Mouse (Mus musculus) forebrain, embryonic 11.5 days (tissue): ENCODE data around the gene Tmem254a. TPM values are rescaled to one million over a fixed set of nuclear protein-coding genes. Genes with fewer than 3 reads are reported as not detected.
"Not testable (repeated sequence)": the region's sequence is repeated elsewhere in the genome, so short reads cannot be mapped to it uniquely, and the experiment has no call there.

Experiments
- ATAC-seq: fragments of 200-750 bp; cut with Nextera tagmentation; replicated peaks from 2 replicates; pipeline ENCODE4 v1.8.0; 2017; ENCODE audit warnings: moderate TSS enrichment; ENCODE audit not compliant: low FRiP score
- DNase-seq: peaks from one replicate; pipeline ENCODE4 v3.0.0-alpha.2; 2017; ENCODE audit warnings: low spot score
- H3K27ac ChIP-seq: fragments of 300-500 bp; sonication (generic); 2 replicates; pipeline ENCODE4 v1.5.1; 2014; ENCODE audit warnings: low read depth, low read length
- H3K27me3 ChIP-seq: fragments of 300-500 bp; sonication (generic); 2 replicates; pipeline ENCODE4 v1.6.1; 2014; ENCODE audit warnings: mild to moderate bottlenecking, low read length, mixed read lengths; ENCODE audit not compliant: control insufficient read depth, insufficient read depth
- H3K36me3 ChIP-seq: fragments of 300-500 bp; sonication (generic); 2 replicates; pipeline ENCODE4 v1.6.1; 2014; ENCODE audit warnings: mild to moderate bottlenecking, low read length, moderate library complexity, mixed read lengths; ENCODE audit not compliant: control insufficient read depth, insufficient read depth
- H3K4me1 ChIP-seq: fragments of 300-500 bp; sonication (generic); replicated peaks from 2 replicates; pipeline ENCODE4 v1.6.1; 2014; ENCODE audit warnings: low read length, mixed read lengths; ENCODE audit not compliant: control insufficient read depth, insufficient read depth
- H3K4me2 ChIP-seq: fragments of 300-500 bp; sonication (generic); 2 replicates; pipeline ENCODE4 v1.6.1; 2014; ENCODE audit warnings: low read depth, mild to moderate bottlenecking, low read length, moderate library complexity, mixed read lengths; ENCODE audit not compliant: severe bottlenecking
- H3K4me3 ChIP-seq: fragments of 300-500 bp; sonication (generic); 2 replicates; pipeline ENCODE4 v1.5.1; 2014; ENCODE audit warnings: low read depth, low read length
- H3K9ac ChIP-seq: fragments of 300-500 bp; sonication (generic); 2 replicates; pipeline ENCODE4 v1.6.1; 2014; ENCODE audit warnings: low read length
- H3K9me3 ChIP-seq: fragments of 300-500 bp; sonication (generic); 2 replicates; pipeline ENCODE4 v1.6.1; 2016; ENCODE audit warnings: low read length, mixed read lengths; ENCODE audit not compliant: control insufficient read depth
- WGBS: fragments of 180-500 bp; shearing (Covaris S2); extraction: QIAGEN DNeasy Blood & Tissue Kit; methylation state at CpG from one replicate; pipeline ENCODE4 v1.1.7; 2014; 5-methylcytosine and 5-hydroxymethylcytosine counted together
- polyA plus RNA-seq: library from polyadenylated mRNA; unstranded; fragments of >200 nt; fragmentation: Nextera tagmentation; extraction: Ambion mirVana; gene quantifications from 2 replicates; pipeline ENCODE4 v1.2.1, GENCODE M21; 2014

The Tmem254a gene
- polyA plus RNA-seq, 1 experiment from 2014 or later, result 2.2 TPM

DNA sequence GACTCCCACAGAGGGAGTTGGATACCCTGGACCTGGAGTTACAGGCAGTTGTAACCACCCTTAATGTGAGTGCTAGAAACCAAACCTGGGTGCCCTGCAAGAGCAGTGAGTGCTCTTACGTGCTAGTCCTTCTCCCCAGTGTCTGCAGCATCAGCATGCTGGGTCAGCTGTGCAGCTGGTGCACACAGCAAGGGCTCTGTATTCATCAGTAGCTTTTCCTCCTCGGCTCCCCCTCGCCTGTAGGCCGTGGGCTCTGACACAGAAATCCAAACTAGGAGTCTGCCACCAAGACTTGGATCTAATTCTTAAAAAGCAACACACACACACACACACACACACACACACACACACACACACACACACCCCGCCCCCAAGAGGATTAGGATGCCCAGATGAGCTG lies 22.2 kb downstream of the Tmem254a start:
- not testable (repeated sequence) for ATAC-seq, H3K9ac ChIP-seq
- WGBS, result 27% methylated on average over 1 of the region's 5 CpGs

DNA sequence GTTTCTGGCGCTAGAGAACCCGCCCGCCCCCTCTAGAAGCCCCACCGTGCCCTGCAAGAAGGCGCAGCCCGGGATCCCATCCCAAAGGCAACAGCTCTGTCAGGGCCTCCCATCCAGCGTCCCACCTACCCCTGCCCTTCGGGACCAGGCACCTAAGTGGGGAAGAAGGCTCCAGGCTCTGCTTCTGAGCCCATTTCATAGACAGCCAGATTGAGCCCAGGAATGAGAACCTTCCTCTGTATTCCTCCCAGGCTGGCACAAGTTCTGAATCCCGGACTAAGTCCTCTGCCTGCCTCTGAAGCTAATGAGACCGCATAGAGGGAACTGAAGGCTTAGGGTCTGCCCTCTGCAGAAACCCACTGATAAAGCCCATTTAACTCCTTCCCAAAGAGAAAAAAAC lies 24.5 kb downstream of the Tmem254a start, which contains the start of gene Plac9a:
Gene Plac9a, minus strand, starts transcription at position 101 of the 400 bp plus-strand sequence.
- not testable (repeated sequence) for H3K4me2 ChIP-seq, ATAC-seq, H3K9ac ChIP-seq, DNase-seq, H3K27ac ChIP-seq, H3K36me3 ChIP-seq, H3K27me3 ChIP-seq, H3K4me1 ChIP-seq, H3K4me3 ChIP-seq, H3K9me3 ChIP-seq
- no CpG with 5 or more reads among the region's 10 CpGs for WGBS

More for the DNA sequence above, 22.2 kb downstream of the Tmem254a start:
- not testable (repeated sequence) for H3K9me3 ChIP-seq, H3K4me3 ChIP-seq, H3K4me2 ChIP-seq, H3K27me3 ChIP-seq, H3K27ac ChIP-seq, DNase-seq, H3K36me3 ChIP-seq, H3K4me1 ChIP-seq

DNA sequence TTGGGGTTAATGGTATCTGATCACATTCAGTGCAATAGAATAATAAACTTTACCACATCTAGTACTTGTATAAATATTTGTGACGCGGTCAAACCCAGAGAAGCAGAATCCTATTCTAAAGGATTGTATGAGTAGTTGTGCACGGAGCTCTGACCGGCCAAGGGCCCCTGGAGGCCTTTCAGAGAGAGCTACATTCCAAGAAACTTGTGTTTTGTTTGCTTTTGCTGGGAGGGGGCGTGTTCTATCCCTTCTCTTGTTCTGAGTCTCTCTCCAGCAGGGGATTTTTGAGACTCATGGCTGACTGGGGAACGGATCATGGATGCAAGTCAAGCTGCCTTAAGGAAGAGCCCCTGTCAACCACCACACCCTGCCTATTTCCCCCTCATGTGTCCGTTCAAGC lies 31.8 kb downstream of the Tmem254a start:
- whole genome bisulfite sequencing, result no CpG with 5 or more reads among the region's 7 CpGs
- H3K36me3 ChIP-seq, H3K4me3 ChIP-seq, DNase-seq, H3K9me3 ChIP-seq, H3K4me2 ChIP-seq, H3K9ac ChIP-seq, H3K4me1 ChIP-seq, ATAC-seq, H3K27ac ChIP-seq, H3K27me3 ChIP-seq: not testable (repeated sequence)

DNA sequence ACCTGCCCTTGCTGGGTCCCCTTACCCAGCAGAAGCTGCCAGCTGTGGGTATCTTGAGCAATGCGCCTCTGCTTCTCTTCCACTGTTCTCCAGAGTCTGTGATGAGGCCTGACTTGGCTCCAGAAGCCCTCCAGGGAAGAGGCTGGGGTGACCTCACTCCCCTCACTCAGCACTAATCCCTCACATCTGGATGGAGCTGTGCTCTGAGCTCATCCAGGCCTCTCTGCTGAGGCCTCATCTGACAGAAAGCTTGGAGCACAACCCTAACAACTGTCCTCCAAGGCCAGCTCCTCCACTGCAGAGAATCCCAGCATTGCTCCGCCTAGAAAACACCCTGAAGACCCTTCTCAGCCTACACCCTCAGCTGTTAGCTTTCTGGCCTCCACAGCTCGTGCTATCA lies 32.9 kb downstream of the Tmem254a start:
- H3K36me3 ChIP-seq, H3K9me3 ChIP-seq, H3K4me3 ChIP-seq, H3K4me1 ChIP-seq, H3K4me2 ChIP-seq, DNase-seq, H3K27ac ChIP-seq, H3K27me3 ChIP-seq, H3K9ac ChIP-seq, ATAC-seq: not testable (repeated sequence)
- WGBS, result no CpG with 5 or more reads among the region's 3 CpGs

GRCm38 (mm10) chr14:25885886-25886285 lies 41.6 kb downstream of the Tmem254a start:
- H3K9ac ChIP-seq, H3K27me3 ChIP-seq, H3K27ac ChIP-seq, DNase-seq, H3K4me1 ChIP-seq, H3K4me2 ChIP-seq, H3K9me3 ChIP-seq, H3K4me3 ChIP-seq, ATAC-seq, H3K36me3 ChIP-seq: not testable (repeated sequence)
- no CpG with 5 or more reads among the region's 12 CpGs for WGBS

GRCm38 (mm10) chr14:25881769-25882168 lies 45.7 kb downstream of the Tmem254a start:
- DNase-seq, ATAC-seq, H3K9me3 ChIP-seq, H3K27ac ChIP-seq, H3K36me3 ChIP-seq, H3K27me3 ChIP-seq, H3K4me2 ChIP-seq, H3K9ac ChIP-seq, H3K4me1 ChIP-seq, H3K4me3 ChIP-seq: not testable (repeated sequence)
- WGBS, result no CpG with 5 or more reads among the region's 9 CpGs

- not testable (repeated sequence) for DNase-seq, H3K4me3 ChIP-seq, H3K4me2 ChIP-seq, ATAC-seq, H3K27me3 ChIP-seq, H3K9ac ChIP-seq, H3K27ac ChIP-seq, H3K36me3 ChIP-seq, H3K9me3 ChIP-seq, H3K4me1 ChIP-seq
- WGBS, result no CpG with 5 or more reads among the region's 7 CpGs
Observed at GRCm38 (mm10) chr14:25876640-25877039, 50.8 kb downstream of the Tmem254a start.

Other genes starting within 250 kb of the Tmem254a start
- gene Ppif, start 233.5 kb downstream of the Tmem254a start, polyA plus RNA-seq, result 34.8 and 38.4 TPM in 2 replicates
- 12.8 and 15.2 TPM in 2 replicates for gene Zcchc24, start 158.6 kb downstream of the Tmem254a start, polyA plus RNA-seq
- 3.6 and 5.0 TPM in 2 replicates for gene Anxa11, start 85.5 kb downstream of the Tmem254a start, polyA plus RNA-seq
- not detected in 2 replicates for gene Plac9a, start 24.6 kb downstream of the Tmem254a start, polyA plus RNA-seq
- not detected in 2 replicates for gene Cphx1, start 10.6 kb upstream of the Tmem254a start, polyA plus RNA-seq
- 3.6 and 5.6 TPM in 2 replicates for gene Duxbl1, start 50.9 kb upstream of the Tmem254a start, polyA plus RNA-seq
- gene Gm9780, start 115.0 kb upstream of the Tmem254a start, polyA plus RNA-seq, result 0.99 TPM in 1 of 2 replicates, not detected in the other
- gene Tmem254c, start 139.7 kb upstream of the Tmem254a start, polyA plus RNA-seq, result 17.6 and 25.4 TPM in 2 replicates
- gene Cphx2, start 153.8 kb upstream of the Tmem254a start, polyA plus RNA-seq, result not detected in 2 replicates
- not detected in 2 replicates for gene Cphx3, start 154.6 kb upstream of the Tmem254a start, polyA plus RNA-seq
- not detected in 2 replicates for gene Duxbl2, start 190.7 kb upstream of the Tmem254a start, polyA plus RNA-seq